Mouse (Mus musculus) C2C12 (cell line): ENCODE measurements around the gene Plac9a.

ENCODE experiments used
- CTCF ChIP-seq: IDR thresholded peaks from one replicate; pipeline ENCODE4 v1.5.1; 2011; ENCODE audit not compliant: control insufficient read depth, insufficient read depth, insufficient read length
- MAX ChIP-seq: IDR thresholded peaks from one replicate; pipeline ENCODE4 v1.6.1; 2011; ENCODE audit warnings: mild to moderate bottlenecking, control low read depth
- USF1 ChIP-seq: IDR thresholded peaks from one replicate; pipeline ENCODE4 v1.6.1; 2011; ENCODE audit warnings: low read depth, mild to moderate bottlenecking, control low read depth, moderate library complexity

GRCm38 (mm10) chr14:25861771-25862530, 40.9 kb downstream of the Plac9a start:
- no peak for TF ChIP-seq CTCF
- no peak for TF ChIP-seq USF1
- TF ChIP-seq MAX = peak; percentile 75
